Comparison of ENCODE assay signal across 12 mouse cellular contexts in genomic region chr19:41670473-41670872, GRCm38 (mm10).
A peak's percentile ranks its signal among the peaks of the same experiment; 100 is the strongest.
DNase-seq lines count a peak whose midpoint lies in the region; ATAC-seq and TF ChIP-seq lines count a peak whose summit lies in the region.
"Had no signal": no experiment of that assay in that cellular context is flagged by ENCODE, and none has a peak within 500 bp of the region (broad histone marks: within the 10 kb centered on the region; RNA-seq: fewer than 3 reads in every experiment).

No protein-coding gene starts in this region.

- TF ChIP-seq CTCF in heart, adult 2 months (IDR thresholded peaks at IDR 0.05) = no peak

- TF ChIP-seq POLR2A in heart, adult 2 months (IDR thresholded peaks at IDR 0.05; ENCODE audit: insufficient read depth, low read depth, low read length) = no peak

- peaks cover 8% of the 10 kb centered on the region for H3K27me3 ChIP-seq in hindbrain, embryonic 11.5 days (ENCODE audit: control insufficient read depth, insufficient read depth, low read length)
- 0 out of 2 replicates have a peak, but pooled peaks cover 2% of the 10 kb centered on the region for H3K27me3 ChIP-seq in hindbrain, embryonic 16.5 days (replicated peaks; ENCODE audit: control insufficient read depth, insufficient read depth, low read length)
- H3K27me3 ChIP-seq in embryonic facial prominence, embryonic 11.5 days (ENCODE audit: control insufficient read depth, insufficient read depth, low read length) = no peaks in the 10 kb centered on the region
- H3K27me3 ChIP-seq in midbrain, embryonic 13.5 days = peaks cover 15% of the 10 kb centered on the region
- H3K27me3 ChIP-seq in heart, adult 2 months (ENCODE audit: control insufficient read depth, insufficient read depth, low read length) = no peaks in the 10 kb centered on the region; the same call in 1 of the 2 replicates

- no peaks in the 10 kb centered on the region for H3K79me2 ChIP-seq in heart, adult 2 months (replicated peaks; ENCODE audit: control insufficient read depth, insufficient read depth, low read length)

- ATAC-seq in hindbrain, embryonic 11.5 days (ENCODE audit: low FRiP score) = no peak
- ATAC-seq in hindbrain, embryonic 16.5 days = no peak
- ATAC-seq in embryonic facial prominence, embryonic 11.5 days (replicated peaks; ENCODE audit: insufficient number of reproducible peaks, low FRiP score, low TSS enrichment, low read depth) = 0 out of 2 replicates have a peak, but pooled peaks have one; percentile 20
- peak; percentile 0; the same call in 1 of the 2 replicates for ATAC-seq in midbrain, embryonic 13.5 days

- peak overlapping the region; percentile 43 for H3K27ac ChIP-seq in hindbrain, embryonic 11.5 days (ENCODE audit: low read depth, low read length)
- no peak overlapping the region for H3K27ac ChIP-seq in hindbrain, embryonic 16.5 days (ENCODE audit: low read depth, low read length)
- no peak overlapping the region for H3K27ac ChIP-seq in embryonic facial prominence, embryonic 11.5 days (replicated peaks; ENCODE audit: low read depth, low read length)
- peak overlapping the region; percentile 80 for H3K27ac ChIP-seq in midbrain, embryonic 13.5 days
- no peak overlapping the region for H3K27ac ChIP-seq in heart, adult 2 months

- no peaks in the 10 kb centered on the region for H3K9me3 ChIP-seq in hindbrain, embryonic 11.5 days (ENCODE audit: control insufficient read depth, low read length)
- H3K9me3 ChIP-seq in hindbrain, embryonic 16.5 days (ENCODE audit: control insufficient read depth, low read length) = no peaks in the 10 kb centered on the region
- H3K9me3 ChIP-seq in embryonic facial prominence, embryonic 11.5 days (replicated peaks; ENCODE audit: control insufficient read depth, low read length) = no peaks in the 10 kb centered on the region
- H3K9me3 ChIP-seq in midbrain, embryonic 13.5 days = no peaks in the 10 kb centered on the region

- DNase-seq in hindbrain, embryonic 11.5 days (ENCODE audit: low spot score) = no peak
- peak; percentile 58 for DNase-seq in Muller cell, postnatal 12 days (ENCODE audit: inconsistent ontology term)
- no peak for DNase-seq in embryonic facial prominence, embryonic 11.5 days (ENCODE audit: low spot score)
- DNase-seq in heart, adult 2 months = no peak
- no peak for DNase-seq in gastrocnemius, postnatal 10 days
- DNase-seq in cerebellum, adult 8-10 months = no peak
- DNase-seq: B cell, adult 2 months; cerebellum, postnatal 10 days; heart, adult 11 months; retina, postnatal 1 day had no signal

- no peak for TF ChIP-seq EP300 in heart, adult 2 months (IDR thresholded peaks at IDR 0.05; ENCODE audit: insufficient read depth, low read depth, low read length)

- H3K36me3 ChIP-seq in hindbrain, embryonic 11.5 days (ENCODE audit: control insufficient read depth, insufficient read depth, low read length) = no peaks in the 10 kb centered on the region
- no peaks in the 10 kb centered on the region for H3K36me3 ChIP-seq in hindbrain, embryonic 16.5 days (ENCODE audit: control insufficient read depth, insufficient read depth, low read length)
- no peaks in the 10 kb centered on the region for H3K36me3 ChIP-seq in embryonic facial prominence, embryonic 11.5 days (replicated peaks; ENCODE audit: control insufficient read depth, insufficient read depth, low read depth, low read length)
- H3K36me3 ChIP-seq in midbrain, embryonic 13.5 days = no peaks in the 10 kb centered on the region
- H3K36me3 ChIP-seq in heart, adult 2 months (ENCODE audit: control insufficient read depth, insufficient read depth, low read length) = no peaks in the 10 kb centered on the region

- H3K4me2 ChIP-seq in hindbrain, embryonic 11.5 days (replicated peaks; ENCODE audit: low read depth, low read length) = no peak overlapping the region
- no peak overlapping the region for H3K4me2 ChIP-seq in hindbrain, embryonic 16.5 days (ENCODE audit: low read length)
- H3K4me2 ChIP-seq in embryonic facial prominence, embryonic 11.5 days (ENCODE audit: low read depth, low read length) = no peak overlapping the region
- no peak overlapping the region for H3K4me2 ChIP-seq in midbrain, embryonic 13.5 days (replicated peaks)

- H3K9ac ChIP-seq in hindbrain, embryonic 11.5 days (ENCODE audit: low read depth, low read length) = no peak overlapping the region
- H3K9ac ChIP-seq in hindbrain, embryonic 16.5 days (ENCODE audit: low read depth, low read length) = no peak overlapping the region
- no peak overlapping the region for H3K9ac ChIP-seq in embryonic facial prominence, embryonic 11.5 days (replicated peaks; ENCODE audit: low read length)
- 0 out of 2 replicates have a peak overlapping the region, but pooled peaks have one; percentile 33 for H3K9ac ChIP-seq in midbrain, embryonic 13.5 days (replicated peaks)
- H3K9ac ChIP-seq in heart, adult 2 months (ENCODE audit: low read depth, low read length) = no peak overlapping the region

- H3K4me1 ChIP-seq in hindbrain, embryonic 11.5 days (replicated peaks; ENCODE audit: control insufficient read depth, insufficient read depth, low read length) = peaks cover 22% of the 10 kb centered on the region
- peaks cover 31% of the 10 kb centered on the region for H3K4me1 ChIP-seq in hindbrain, embryonic 16.5 days (ENCODE audit: control insufficient read depth, insufficient read depth, low read depth, low read length)
- no peaks in the 10 kb centered on the region for H3K4me1 ChIP-seq in embryonic facial prominence, embryonic 11.5 days (ENCODE audit: control insufficient read depth, insufficient read depth, low read length)
- H3K4me1 ChIP-seq in midbrain, embryonic 13.5 days (replicated peaks) = peaks cover 91% of the 10 kb centered on the region
- no peaks in the 10 kb centered on the region for H3K4me1 ChIP-seq in heart, adult 2 months (ENCODE audit: control insufficient read depth, insufficient read depth, low read length)

- no peak overlapping the region for H3K4me3 ChIP-seq in hindbrain, embryonic 11.5 days (ENCODE audit: low read depth, low read length)
- H3K4me3 ChIP-seq in hindbrain, embryonic 16.5 days (ENCODE audit: low read length) = no peak overlapping the region
- no peak overlapping the region for H3K4me3 ChIP-seq in embryonic facial prominence, embryonic 11.5 days (ENCODE audit: low read depth, low read length)
- H3K4me3 ChIP-seq in midbrain, embryonic 13.5 days (replicated peaks) = no peak overlapping the region
- no peak overlapping the region for H3K4me3 ChIP-seq in heart, adult 2 months

- intact Hi-C loops in heart, adult 2 months (cut with DNase I) = no loop called here

- 6% methylated on average over 5 of the region's 5 CpGs for WGBS in hindbrain, embryonic 11.5 days
- 15% methylated on average over 5 of the region's 5 CpGs for WGBS in hindbrain, embryonic 16.5 days
- WGBS in embryonic facial prominence, embryonic 11.5 days = 20% methylated on average over 5 of the region's 5 CpGs
- WGBS in midbrain, embryonic 13.5 days = 17% methylated on average over 5 of the region's 5 CpGs
- 39% methylated on average over 5 of the region's 5 CpGs for WGBS in heart, adult 2 months

Comparison
In these comparisons a context has a peak if more than half of its experiments do, and no peak if none do; other contexts are left out.
1. H3K27ac ChIP-seq: peak in hindbrain, embryonic 11.5 days (single experiment) and midbrain, embryonic 13.5 days (single experiment); none in hindbrain, embryonic 16.5 days (single experiment), embryonic facial prominence, embryonic 11.5 days (single experiment) and heart, adult 2 months (single experiment).
2. ATAC-seq: peak in embryonic facial prominence, embryonic 11.5 days (single experiment) and midbrain, embryonic 13.5 days (single experiment); none in hindbrain, embryonic 11.5 days (single experiment) and hindbrain, embryonic 16.5 days (single experiment).